Mouse (Mus musculus): ENCODE results near the gene Ctsq. TPM values are rescaled to one million over a fixed set of nuclear protein-coding genes. Genes with fewer than 3 reads are reported as not detected.

The Ctsq gene
- not detected for polyA plus RNA-seq (2014; fragmentation: Illumina TruSeq; extraction: RNeasy Lipid Tissue Mini Kit (QIAGEN cat#74804); ENCODE audit: low replicate concordance)

DNA sequence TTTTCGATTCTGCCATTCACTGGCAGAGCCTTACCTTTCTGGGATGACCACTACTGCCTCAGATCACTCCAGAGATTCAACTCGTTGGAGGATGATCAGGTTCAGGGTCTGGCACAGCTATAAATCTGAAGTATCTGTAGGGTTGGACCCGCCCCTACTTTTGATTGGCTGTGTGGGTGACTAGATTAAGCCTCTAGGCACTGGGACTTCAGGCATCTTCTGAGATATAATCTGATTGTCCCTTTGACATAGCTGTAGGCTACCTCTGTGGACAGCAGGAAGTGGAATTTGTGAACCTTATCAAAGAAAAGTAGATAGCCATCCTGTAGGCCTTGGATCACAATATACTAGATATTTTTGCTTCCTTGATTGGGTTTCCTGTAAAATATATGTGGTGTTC is at the start of gene Ctsq:
TSS of gene Ctsq (minus strand) at position 101 of the 400 bp plus-strand sequence.

DNA sequence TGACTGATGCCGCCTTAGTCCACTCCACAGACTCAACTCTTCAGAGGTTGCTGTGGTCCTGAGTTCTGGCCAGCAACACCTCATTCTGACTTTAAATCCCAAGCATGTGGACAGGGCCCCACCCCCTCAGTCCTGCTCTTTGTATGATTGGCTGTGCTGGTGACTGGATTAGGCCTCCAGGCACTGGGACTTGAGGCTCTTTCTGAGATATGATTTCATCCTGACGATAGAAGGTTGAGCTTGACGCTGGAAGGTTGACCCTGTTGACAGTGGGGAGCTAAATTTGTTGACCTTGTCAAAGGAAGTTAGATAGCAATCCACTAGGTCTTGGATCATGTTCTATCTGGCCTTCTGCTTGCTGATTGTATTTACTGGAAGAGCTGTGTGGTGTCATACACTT is 34.6 kb downstream of the Ctsq start, which contains the start of gene Ctsj:
TSS of gene Ctsj (minus strand) at position 101 of the 400 bp plus-strand sequence.

Other genes starting within 250 kb of the Ctsq start
- not detected for gene Ctsll3, start 237.8 kb downstream of the Ctsq start, polyA plus RNA-seq (2014; fragmentation: Illumina TruSeq; extraction: RNeasy Lipid Tissue Mini Kit (QIAGEN cat#74804); ENCODE audit: low replicate concordance)
- gene 4930486L24Rik, start 176.2 kb downstream of the Ctsq start, polyA plus RNA-seq (2014; fragmentation: Illumina TruSeq; extraction: RNeasy Lipid Tissue Mini Kit (QIAGEN cat#74804); ENCODE audit: low replicate concordance), result not detected
- 0.33 TPM for gene Gm49392, start 143.7 kb downstream of the Ctsq start, polyA plus RNA-seq (2014; fragmentation: Illumina TruSeq; extraction: RNeasy Lipid Tissue Mini Kit (QIAGEN cat#74804); ENCODE audit: low replicate concordance)
- gene Ctla2b, start 143.2 kb downstream of the Ctsq start, polyA plus RNA-seq (2014; fragmentation: Illumina TruSeq; extraction: RNeasy Lipid Tissue Mini Kit (QIAGEN cat#74804); ENCODE audit: low replicate concordance), result 4.1 TPM
- gene Tpbpb, start 135.8 kb downstream of the Ctsq start, polyA plus RNA-seq (2014; fragmentation: Illumina TruSeq; extraction: RNeasy Lipid Tissue Mini Kit (QIAGEN cat#74804); ENCODE audit: low replicate concordance), result not detected
- not detected for gene Gm49393, start 105.0 kb downstream of the Ctsq start, polyA plus RNA-seq (2014; fragmentation: Illumina TruSeq; extraction: RNeasy Lipid Tissue Mini Kit (QIAGEN cat#74804); ENCODE audit: low replicate concordance)
- 7.6 TPM for gene Gm49391, start 104.1 kb downstream of the Ctsq start, polyA plus RNA-seq (2014; fragmentation: Illumina TruSeq; extraction: RNeasy Lipid Tissue Mini Kit (QIAGEN cat#74804); ENCODE audit: low replicate concordance)
- gene Ctla2a, start 104.0 kb downstream of the Ctsq start, polyA plus RNA-seq (2014; fragmentation: Illumina TruSeq; extraction: RNeasy Lipid Tissue Mini Kit (QIAGEN cat#74804); ENCODE audit: low replicate concordance), result 9.5 TPM
- gene Tpbpa, start 98.6 kb downstream of the Ctsq start, polyA plus RNA-seq (2014; fragmentation: Illumina TruSeq; extraction: RNeasy Lipid Tissue Mini Kit (QIAGEN cat#74804); ENCODE audit: low replicate concordance), result not detected
- not detected for gene Ctsj, start 34.7 kb downstream of the Ctsq start, polyA plus RNA-seq (2014; fragmentation: Illumina TruSeq; extraction: RNeasy Lipid Tissue Mini Kit (QIAGEN cat#74804); ENCODE audit: low replicate concordance)
- gene Ctsr, start 123.6 kb upstream of the Ctsq start, polyA plus RNA-seq (2014; fragmentation: Illumina TruSeq; extraction: RNeasy Lipid Tissue Mini Kit (QIAGEN cat#74804); ENCODE audit: low replicate concordance), result not detected
- gene Cts6, start 162.8 kb upstream of the Ctsq start, polyA plus RNA-seq (2014; fragmentation: Illumina TruSeq; extraction: RNeasy Lipid Tissue Mini Kit (QIAGEN cat#74804); ENCODE audit: low replicate concordance), result not detected
- gene Cts8, start 214.7 kb upstream of the Ctsq start, polyA plus RNA-seq (2014; fragmentation: Illumina TruSeq; extraction: RNeasy Lipid Tissue Mini Kit (QIAGEN cat#74804); ENCODE audit: low replicate concordance), result not detected
- gene Gm49398, start 248.2 kb upstream of the Ctsq start, polyA plus RNA-seq (2014; fragmentation: Illumina TruSeq; extraction: RNeasy Lipid Tissue Mini Kit (QIAGEN cat#74804); ENCODE audit: low replicate concordance), result not detected

All from small intestine, adult 10 weeks (tissue).